In the genomic region with DNA sequence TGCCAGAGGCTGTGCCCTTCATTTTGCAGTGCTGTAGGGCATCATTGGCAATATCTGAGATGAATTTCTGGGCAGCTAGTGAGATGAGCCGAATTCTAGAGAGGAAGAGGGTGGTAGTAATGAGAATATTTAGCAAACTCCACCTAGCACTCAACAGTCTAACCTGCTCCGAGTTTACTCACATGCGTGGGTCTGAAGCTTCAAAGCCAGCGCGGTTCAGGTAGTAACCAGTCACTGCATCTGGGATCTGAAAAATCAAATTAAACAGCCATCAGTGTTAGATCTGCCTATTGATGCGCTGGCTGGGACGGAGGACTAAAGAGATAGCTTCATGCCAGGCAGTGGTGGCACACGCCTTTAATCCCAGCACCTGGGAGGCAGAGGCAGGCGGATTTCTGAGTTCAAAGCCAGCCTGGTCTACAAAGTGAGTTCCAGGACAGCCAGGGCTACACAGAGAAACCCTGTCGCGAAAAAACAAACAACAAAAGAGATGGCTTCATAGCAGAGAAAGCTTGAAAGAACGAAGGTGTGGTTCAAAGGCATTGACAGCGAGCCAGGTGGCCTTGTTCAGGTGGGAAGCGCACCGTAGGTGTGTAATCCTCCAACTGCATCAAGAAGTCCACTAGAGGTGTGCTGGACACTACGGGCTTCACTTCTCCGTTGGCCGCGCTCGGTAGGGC, we compare ENCODE assay signal across 9 mouse cellular contexts. TPM values are rescaled to one million over a fixed set of nuclear protein-coding genes. Genes with fewer than 3 reads are reported as not detected.
DNase-seq lines count a peak whose midpoint lies in the region; ATAC-seq and TF ChIP-seq lines count a peak whose summit lies in the region.
"Not testable (repeated sequence)": the region's sequence is repeated elsewhere in the genome, so short reads cannot be mapped to it uniquely, and the experiment has no call there.
"Had no signal": no experiment of that assay in that cellular context is flagged by ENCODE, and none has a peak within 500 bp of the region (broad histone marks: within the 10 kb centered on the region; RNA-seq: fewer than 3 reads in every experiment).

No protein-coding gene starts in this region.

- peak overlapping the region; percentile 91 for H3K27ac ChIP-seq in bone marrow, adult 2 months (ENCODE audit: control insufficient read depth, insufficient read depth, low read depth, low read length, poor library complexity)
- H3K27ac ChIP-seq in forebrain, embryonic 10.5 days = peak overlapping the region; percentile 94
- H3K27ac ChIP-seq in heart, embryonic 12.5 days (ENCODE audit: poor library complexity, severe bottlenecking) = peak overlapping the region; percentile 79
- H3K27ac ChIP-seq in hindbrain, postnatal 0 days = peak overlapping the region; percentile 83
- not testable (repeated sequence) for H3K27ac ChIP-seq in limb, embryonic 11.5 days (replicated peaks; ENCODE audit: low read depth, low read length); midbrain, embryonic 16.5 days (ENCODE audit: low read length)
- peak overlapping the region; percentile 84; the same call in 1 of the 2 replicates for H3K27ac ChIP-seq in stomach, embryonic 16.5 days (ENCODE audit: low read length)

- peak overlapping the region; percentile 87 for H3K4me3 ChIP-seq in bone marrow, adult 2 months (replicated peaks; ENCODE audit: control insufficient read depth, low read depth, low read length)
- peak overlapping the region; percentile 95 for H3K4me3 ChIP-seq in forebrain, embryonic 10.5 days
- peak overlapping the region; percentile 94 for H3K4me3 ChIP-seq in heart, embryonic 12.5 days
- peak overlapping the region; percentile 91 for H3K4me3 ChIP-seq in hindbrain, postnatal 0 days (ENCODE audit: low read length)
- H3K4me3 ChIP-seq in limb, embryonic 11.5 days (ENCODE audit: low read depth, low read length) = peak overlapping the region; percentile 88
- H3K4me3 ChIP-seq in lung, adult 2 months (replicated peaks; ENCODE audit: extremely low read depth, low read depth, low read length) = peak overlapping the region; percentile 66
- H3K4me3 ChIP-seq in midbrain, embryonic 16.5 days (ENCODE audit: low read depth, low read length) = peak overlapping the region; percentile 93
- H3K4me3 ChIP-seq in stomach, embryonic 16.5 days (replicated peaks; ENCODE audit: low read length) = peak overlapping the region; percentile 73

- not testable (repeated sequence) for H3K4me1 ChIP-seq in bone marrow, adult 2 months (ENCODE audit: control insufficient read depth, insufficient read depth, low read length); hindbrain, postnatal 0 days (ENCODE audit: insufficient read depth, low read length); limb, embryonic 11.5 days (ENCODE audit: control insufficient read depth, insufficient read depth, low read length)
- H3K4me1 ChIP-seq in forebrain, embryonic 10.5 days = peaks cover 32% of the 10 kb centered on the region
- peaks cover 30% of the 10 kb centered on the region for H3K4me1 ChIP-seq in heart, embryonic 12.5 days (replicated peaks)
- H3K4me1 ChIP-seq in lung, adult 2 months (ENCODE audit: control insufficient read depth, insufficient read depth, low read length) = peaks cover 13% of the 10 kb centered on the region
- H3K4me1 ChIP-seq in midbrain, embryonic 16.5 days (ENCODE audit: control insufficient read depth, insufficient read depth, low read length) = peaks cover 24% of the 10 kb centered on the region
- peaks cover 24% of the 10 kb centered on the region for H3K4me1 ChIP-seq in stomach, embryonic 16.5 days (ENCODE audit: control insufficient read depth, insufficient read depth, low read length)

- H3K9ac ChIP-seq in heart, embryonic 12.5 days = peak overlapping the region; percentile 98
- peak overlapping the region; percentile 87 for H3K9ac ChIP-seq in hindbrain, postnatal 0 days (replicated peaks; ENCODE audit: low read length)
- H3K9ac ChIP-seq in limb, embryonic 11.5 days (ENCODE audit: low read length) = peak overlapping the region; percentile 86
- H3K9ac ChIP-seq in midbrain, embryonic 16.5 days (ENCODE audit: low read depth, low read length) = peak overlapping the region; percentile 95
- peak overlapping the region; percentile 90 for H3K9ac ChIP-seq in stomach, embryonic 16.5 days (ENCODE audit: low read length)

- H3K27me3 ChIP-seq in forebrain, embryonic 10.5 days (ENCODE audit: poor library complexity, severe bottlenecking); heart, embryonic 12.5 days (replicated peaks); hindbrain, postnatal 0 days (ENCODE audit: insufficient read depth, low read length); limb, embryonic 11.5 days (ENCODE audit: control insufficient read depth, insufficient read depth, low read length); midbrain, embryonic 16.5 days (ENCODE audit: control insufficient read depth, insufficient read depth, low read depth, low read length); stomach, embryonic 16.5 days (ENCODE audit: control insufficient read depth, insufficient read depth, low read length): not testable (repeated sequence)

- 31% methylated on average over 20 of the region's 20 CpGs for WGBS in bone marrow, adult 2 months
- 37% methylated on average over 20 of the region's 20 CpGs for WGBS in forebrain, embryonic 10.5 days
- 33% methylated on average over 20 of the region's 20 CpGs for WGBS in heart, embryonic 12.5 days
- WGBS in hindbrain, postnatal 0 days = 35% methylated on average over 20 of the region's 20 CpGs
- WGBS in limb, embryonic 11.5 days = 38% methylated on average over 20 of the region's 20 CpGs
- 31% methylated on average over 20 of the region's 20 CpGs for WGBS in lung, adult 2 months
- 38% methylated on average over 20 of the region's 20 CpGs for WGBS in midbrain, embryonic 16.5 days
- 31% methylated on average over 20 of the region's 20 CpGs for WGBS in stomach, embryonic 16.5 days

- peaks cover 59% of the 10 kb centered on the region for H3K36me3 ChIP-seq in forebrain, embryonic 10.5 days (replicated peaks)
- H3K36me3 ChIP-seq in heart, embryonic 12.5 days = peaks cover 60% of the 10 kb centered on the region
- H3K36me3 ChIP-seq in hindbrain, postnatal 0 days (ENCODE audit: insufficient read depth, low read length) = peaks cover 22% of the 10 kb centered on the region
- H3K36me3 ChIP-seq in limb, embryonic 11.5 days (ENCODE audit: control insufficient read depth, insufficient read depth, low read length) = peaks cover 16% of the 10 kb centered on the region
- H3K36me3 ChIP-seq in midbrain, embryonic 16.5 days (ENCODE audit: control insufficient read depth, insufficient read depth, low read length) = not testable (repeated sequence)
- peaks cover 14% of the 10 kb centered on the region for H3K36me3 ChIP-seq in stomach, embryonic 16.5 days (ENCODE audit: control insufficient read depth, insufficient read depth, low read length)

- DNase-seq in forebrain, embryonic 10.5 days (ENCODE audit: extremely low spot score, low spot score); hindbrain, postnatal 0 days (ENCODE audit: low spot score); limb, embryonic 11.5 days (ENCODE audit: low spot score); lung, adult 2 months: not testable (repeated sequence)

- H3K9me3 ChIP-seq in forebrain, embryonic 10.5 days; heart, embryonic 12.5 days (replicated peaks); hindbrain, postnatal 0 days (ENCODE audit: low read length); limb, embryonic 11.5 days (ENCODE audit: control insufficient read depth, low read length); midbrain, embryonic 16.5 days (replicated peaks; ENCODE audit: control insufficient read depth, low read length, poor library complexity, severe bottlenecking); stomach, embryonic 16.5 days (replicated peaks; ENCODE audit: control insufficient read depth, low read length): not testable (repeated sequence)

- not testable (repeated sequence) for ATAC-seq in heart, embryonic 12.5 days (ENCODE audit: insufficient number of reproducible peaks, low FRiP score); hindbrain, postnatal 0 days; limb, embryonic 11.5 days (ENCODE audit: insufficient number of reproducible peaks, low FRiP score, low TSS enrichment, low read depth)
- ATAC-seq in midbrain, embryonic 16.5 days = 0 out of 2 replicates have a peak, but pooled peaks have one; percentile 1
- peak; percentile 1; the same call in 1 of the 2 replicates for ATAC-seq in stomach, embryonic 16.5 days (ENCODE audit: insufficient read depth, low FRiP score)

- H3K4me2 ChIP-seq in heart, embryonic 12.5 days = peak overlapping the region; percentile 92
- H3K4me2 ChIP-seq in hindbrain, postnatal 0 days (ENCODE audit: low read depth, low read length) = peak overlapping the region; percentile 84
- H3K4me2 ChIP-seq in limb, embryonic 11.5 days (ENCODE audit: low read depth, severe bottlenecking) = peak overlapping the region; percentile 89
- peak overlapping the region; percentile 88 for H3K4me2 ChIP-seq in midbrain, embryonic 16.5 days (ENCODE audit: low read length)
- peak overlapping the region; percentile 72 for H3K4me2 ChIP-seq in stomach, embryonic 16.5 days (ENCODE audit: low read depth, low read length)

- TF ChIP-seq POLR2A in bone marrow, adult 2 months (IDR thresholded peaks at IDR 0.05; ENCODE audit: borderline replicate concordance, control insufficient read depth, low read depth, low read length) = not testable (repeated sequence)
- TF ChIP-seq POLR2A in lung, adult 2 months (IDR thresholded peaks at IDR 0.05; ENCODE audit: borderline replicate concordance, extremely low read depth, low read depth, low read length) = peak; percentile 17; the same call in 1 of the 2 replicates

- TF ChIP-seq CTCF in bone marrow, adult 2 months (IDR thresholded peaks at IDR 0.05; ENCODE audit: control insufficient read depth, insufficient read depth, low read length); hindbrain, postnatal 0 days (IDR thresholded peaks at IDR 0.05; ENCODE audit: low read depth); lung, adult 2 months (IDR thresholded peaks at IDR 0.05; ENCODE audit: insufficient read depth, low read length): not testable (repeated sequence)

RNA-seq across cellular contexts. Expression of gene Taf10, which starts 0.8 kb away (rescaled TPM):
- polyA plus RNA-seq in bone marrow, adult 2 months (2011; ENCODE audit: insufficient read depth, insufficient read length, low replicate concordance, missing spikeins) = 152 and 185 TPM in 2 replicates
- polyA plus RNA-seq in forebrain, embryonic 10.5 days (2016; fragmentation: Nextera tagmentation; extraction: Ambion mirVana) = 178 and 183 TPM in 2 replicates
- 142 and 160 TPM in 2 replicates for polyA plus RNA-seq in heart, embryonic 12.5 days (2016; fragmentation: Nextera tagmentation; extraction: Ambion mirVana)
- total RNA-seq in hindbrain, postnatal 0 days (2014; rRNA removed) = 83.8 and 111 TPM in 2 replicates
- polyA plus RNA-seq in hindbrain, postnatal 0 days (2015; fragmentation: Nextera tagmentation; extraction: Ambion mirVana) = 120 and 124 TPM in 2 replicates
- polyA plus RNA-seq in limb, embryonic 11.5 days (2014; fragmentation: Nextera tagmentation; extraction: Ambion mirVana) = 166 and 179 TPM in 2 replicates
- 276 and 345 TPM in 2 replicates for polyA plus RNA-seq in lung, adult 2 months (2012; rRNA removed)
- 76.5 and 78.4 TPM in 2 replicates for polyA plus RNA-seq in midbrain, embryonic 16.5 days (2015; fragmentation: Nextera tagmentation; extraction: Ambion mirVana)
- polyA plus RNA-seq in stomach, embryonic 16.5 days (2015; fragmentation: Nextera tagmentation; extraction: Ambion mirVana) = 72.5 and 73.2 TPM in 2 replicates

RNA-seq across cellular contexts. Expression of gene Rrp8, which starts 6.2 kb away (rescaled TPM):
- polyA plus RNA-seq in bone marrow, adult 2 months (2011; ENCODE audit: insufficient read depth, insufficient read length, low replicate concordance, missing spikeins) = 19.1 and 26.7 TPM in 2 replicates
- polyA plus RNA-seq in forebrain, embryonic 10.5 days (2016; fragmentation: Nextera tagmentation; extraction: Ambion mirVana) = 43.5 and 46.5 TPM in 2 replicates
- 29.1 and 30.9 TPM in 2 replicates for polyA plus RNA-seq in heart, embryonic 12.5 days (2016; fragmentation: Nextera tagmentation; extraction: Ambion mirVana)
- total RNA-seq in hindbrain, postnatal 0 days (2014; rRNA removed) = 14.5 TPM in 2 replicates
- polyA plus RNA-seq in hindbrain, postnatal 0 days (2015; fragmentation: Nextera tagmentation; extraction: Ambion mirVana) = 18.9 and 20.8 TPM in 2 replicates
- 48.4 and 50.6 TPM in 2 replicates for polyA plus RNA-seq in limb, embryonic 11.5 days (2014; fragmentation: Nextera tagmentation; extraction: Ambion mirVana)
- polyA plus RNA-seq in lung, adult 2 months (2012; rRNA removed) = 7.5 and 8.4 TPM in 2 replicates
- polyA plus RNA-seq in midbrain, embryonic 16.5 days (2015; fragmentation: Nextera tagmentation; extraction: Ambion mirVana) = 22.4 and 23.4 TPM in 2 replicates
- polyA plus RNA-seq in stomach, embryonic 16.5 days (2015; fragmentation: Nextera tagmentation; extraction: Ambion mirVana) = 33.4 and 35.7 TPM in 2 replicates

RNA-seq across cellular contexts. Expression of gene Ilk, which starts 7.0 kb away (rescaled TPM):
- 79.3 and 114 TPM in 2 replicates for polyA plus RNA-seq in bone marrow, adult 2 months (2011; ENCODE audit: insufficient read depth, insufficient read length, low replicate concordance, missing spikeins)
- polyA plus RNA-seq in forebrain, embryonic 10.5 days (2016; fragmentation: Nextera tagmentation; extraction: Ambion mirVana) = 208 and 211 TPM in 2 replicates
- 384 and 391 TPM in 2 replicates for polyA plus RNA-seq in heart, embryonic 12.5 days (2016; fragmentation: Nextera tagmentation; extraction: Ambion mirVana)
- total RNA-seq in hindbrain, postnatal 0 days (2014; rRNA removed) = 128 and 134 TPM in 2 replicates
- polyA plus RNA-seq in hindbrain, postnatal 0 days (2015; fragmentation: Nextera tagmentation; extraction: Ambion mirVana) = 159 and 165 TPM in 2 replicates
- polyA plus RNA-seq in limb, embryonic 11.5 days (2014; fragmentation: Nextera tagmentation; extraction: Ambion mirVana) = 224 and 237 TPM in 2 replicates
- polyA plus RNA-seq in lung, adult 2 months (2012; rRNA removed) = 159 and 195 TPM in 2 replicates
- 183 and 192 TPM in 2 replicates for polyA plus RNA-seq in midbrain, embryonic 16.5 days (2015; fragmentation: Nextera tagmentation; extraction: Ambion mirVana)
- polyA plus RNA-seq in stomach, embryonic 16.5 days (2015; fragmentation: Nextera tagmentation; extraction: Ambion mirVana) = 417 and 433 TPM in 2 replicates

RNA-seq across cellular contexts. Expression of gene Tpp1, which starts 8.6 kb away (rescaled TPM):
- 13.8 and 20.0 TPM in 2 replicates for polyA plus RNA-seq in bone marrow, adult 2 months (2011; ENCODE audit: insufficient read depth, insufficient read length, low replicate concordance, missing spikeins)
- 60.2 and 62.6 TPM in 2 replicates for polyA plus RNA-seq in forebrain, embryonic 10.5 days (2016; fragmentation: Nextera tagmentation; extraction: Ambion mirVana)
- polyA plus RNA-seq in heart, embryonic 12.5 days (2016; fragmentation: Nextera tagmentation; extraction: Ambion mirVana) = 87.7 and 97.8 TPM in 2 replicates
- 64.6 and 74.7 TPM in 2 replicates for total RNA-seq in hindbrain, postnatal 0 days (2014; rRNA removed)
- 47.1 and 53.7 TPM in 2 replicates for polyA plus RNA-seq in hindbrain, postnatal 0 days (2015; fragmentation: Nextera tagmentation; extraction: Ambion mirVana)
- polyA plus RNA-seq in limb, embryonic 11.5 days (2014; fragmentation: Nextera tagmentation; extraction: Ambion mirVana) = 35.9 and 41.7 TPM in 2 replicates
- polyA plus RNA-seq in lung, adult 2 months (2012; rRNA removed) = 141 and 187 TPM in 2 replicates
- polyA plus RNA-seq in midbrain, embryonic 16.5 days (2015; fragmentation: Nextera tagmentation; extraction: Ambion mirVana) = 32.1 and 38.6 TPM in 2 replicates
- 77.3 and 82.8 TPM in 2 replicates for polyA plus RNA-seq in stomach, embryonic 16.5 days (2015; fragmentation: Nextera tagmentation; extraction: Ambion mirVana)

RNA-seq across cellular contexts. Expression of gene Dchs1, which starts 44.1 kb away (rescaled TPM):
- 0.17 and 0.49 TPM in 2 replicates for polyA plus RNA-seq in bone marrow, adult 2 months (2011; ENCODE audit: insufficient read depth, insufficient read length, low replicate concordance, missing spikeins)
- polyA plus RNA-seq in forebrain, embryonic 10.5 days (2016; fragmentation: Nextera tagmentation; extraction: Ambion mirVana) = 8.8 and 9.9 TPM in 2 replicates
- polyA plus RNA-seq in heart, embryonic 12.5 days (2016; fragmentation: Nextera tagmentation; extraction: Ambion mirVana) = 8.7 and 9.4 TPM in 2 replicates
- total RNA-seq in hindbrain, postnatal 0 days (2014; rRNA removed) = 96.9 and 109 TPM in 2 replicates
- polyA plus RNA-seq in hindbrain, postnatal 0 days (2015; fragmentation: Nextera tagmentation; extraction: Ambion mirVana) = 6.0 and 6.6 TPM in 2 replicates
- 22.8 and 25.5 TPM in 2 replicates for polyA plus RNA-seq in limb, embryonic 11.5 days (2014; fragmentation: Nextera tagmentation; extraction: Ambion mirVana)
- polyA plus RNA-seq in lung, adult 2 months (2012; rRNA removed) = 13.9 and 14.8 TPM in 2 replicates
- 12.5 and 14.3 TPM in 2 replicates for polyA plus RNA-seq in midbrain, embryonic 16.5 days (2015; fragmentation: Nextera tagmentation; extraction: Ambion mirVana)
- polyA plus RNA-seq in stomach, embryonic 16.5 days (2015; fragmentation: Nextera tagmentation; extraction: Ambion mirVana) = 7.4 and 7.7 TPM in 2 replicates
- total RNA-seq: hematopoietic stem cell, adult 5-6 weeks had no signal
